Mouse (Mus musculus) lung, embryonic 15.5 days (tissue): Measurements from ENCODE around the gene Asb8. TPM values are rescaled to one million over a fixed set of nuclear protein-coding genes. Genes with fewer than 3 reads are reported as not detected.
A peak's percentile ranks its signal among the peaks of the same experiment; 100 is the strongest.

Experiments used
- ATAC-seq: fragments of 200-750 bp; cut with Nextera tagmentation; 2 replicates; pipeline ENCODE4 v1.8.0; 2017; ENCODE audit warnings: moderate number of reproducible peaks, borderline replicate concordance; ENCODE audit not compliant: low FRiP score, low TSS enrichment; ENCODE audit errors: extremely low read depth
- H3K27ac ChIP-seq: fragments of 300-500 bp; sonication (generic); 2 replicates; pipeline ENCODE4 v1.5.1; 2015; ENCODE audit warnings: moderate library complexity, mild to moderate bottlenecking, inconsistent platforms
- H3K27me3 ChIP-seq: fragments of 300-500 bp; sonication (generic); 2 replicates; pipeline ENCODE4 v1.6.1; 2015; ENCODE audit warnings: inconsistent platforms
- H3K36me3 ChIP-seq: fragments of 300-500 bp; sonication (generic); 2 replicates; pipeline ENCODE4 v1.6.1; 2015; ENCODE audit warnings: inconsistent platforms
- H3K4me1 ChIP-seq: fragments of 300-500 bp; sonication (generic); 2 replicates; pipeline ENCODE4 v1.6.1; 2015; ENCODE audit warnings: inconsistent platforms
- H3K4me2 ChIP-seq: fragments of 300-500 bp; sonication (generic); 2 replicates; pipeline ENCODE4 v1.6.1; 2015; ENCODE audit warnings: inconsistent platforms, mild to moderate bottlenecking, moderate library complexity
- H3K4me3 ChIP-seq: fragments of 300-500 bp; sonication (generic); 2 replicates; pipeline ENCODE4 v1.5.1; 2015; ENCODE audit warnings: mild to moderate bottlenecking, inconsistent platforms
- H3K9ac ChIP-seq: fragments of 300-500 bp; sonication (generic); 2 replicates; pipeline ENCODE4 v1.6.1; 2015; ENCODE audit warnings: inconsistent platforms
- H3K9me3 ChIP-seq: fragments of 300-500 bp; sonication (generic); 2 replicates; pipeline ENCODE4 v1.6.1; 2016; ENCODE audit warnings: inconsistent platforms
- WGBS: fragments of 180-500 bp; shearing (Covaris S2); methylation state at CpG from one replicate; pipeline ENCODE4 v1.1.7; 2015; 5-methylcytosine and 5-hydroxymethylcytosine counted together
- polyA plus RNA-seq: library from polyadenylated mRNA; unstranded; fragments of >200 nt; fragmentation: Nextera tagmentation; extraction: Ambion mirVana; gene quantifications from 2 replicates; pipeline ENCODE4 v1.2.1, GENCODE M21; 2015

The Asb8 gene
- polyA plus RNA-seq, 1 experiment from 2014 or later, result 43.6 TPM

DNA sequence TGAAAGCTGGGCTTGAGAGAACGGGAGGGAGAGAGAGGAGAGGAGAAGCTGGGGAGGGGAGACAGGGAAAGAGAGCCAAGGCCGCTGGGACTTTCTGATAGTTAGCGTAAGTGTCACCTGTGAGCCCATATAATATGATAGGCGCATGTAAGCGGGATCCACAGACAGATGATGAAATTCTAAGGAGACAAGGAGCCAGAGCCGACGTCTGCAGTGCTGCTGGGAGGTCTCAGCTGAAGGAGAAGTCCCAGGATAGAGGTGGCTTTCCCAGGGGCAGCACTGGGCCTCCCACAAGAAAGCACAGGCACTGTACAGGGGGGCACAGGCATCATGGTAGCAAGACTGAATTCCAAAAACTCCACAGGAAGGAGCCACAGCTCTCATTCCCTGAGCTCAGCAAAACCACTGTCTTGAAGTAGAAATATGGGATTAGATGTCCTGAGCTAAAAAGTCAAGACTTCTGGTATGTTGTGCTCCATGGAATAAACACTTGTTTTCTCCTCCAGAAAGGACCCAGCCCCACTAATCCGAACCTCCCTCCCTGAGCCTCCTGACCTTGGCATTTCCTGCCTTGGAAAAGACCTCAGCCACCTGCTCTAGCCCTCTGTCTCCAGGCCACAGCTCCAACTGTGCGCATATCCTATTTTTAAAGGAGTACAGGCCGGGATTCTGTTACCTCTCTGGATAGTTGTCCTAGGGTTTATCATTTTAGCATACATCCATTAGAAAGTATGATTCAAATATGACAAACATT is 51.1 kb downstream of the Asb8 start:
- Histone ChIP-seq H3K36me3 (0 out of 2 replicates have a peak, but pooled peaks cover 8% of the 10 kb centered on the region), H3K4me1 (peaks cover under 1% of the 10 kb centered on the region; the same call in 1 of the 2 replicates), H3K9ac (no peak overlapping the region), H3K4me3 (no peak overlapping the region), H3K27me3 (no peaks in the 10 kb centered on the region), H3K27ac (no peak overlapping the region), H3K9me3 (no peaks in the 10 kb centered on the region), H3K4me2 (no peak overlapping the region)
- ATAC-seq, result no peak
- 75% methylated on average over 10 of the region's 10 CpGs for WGBS

DNA sequence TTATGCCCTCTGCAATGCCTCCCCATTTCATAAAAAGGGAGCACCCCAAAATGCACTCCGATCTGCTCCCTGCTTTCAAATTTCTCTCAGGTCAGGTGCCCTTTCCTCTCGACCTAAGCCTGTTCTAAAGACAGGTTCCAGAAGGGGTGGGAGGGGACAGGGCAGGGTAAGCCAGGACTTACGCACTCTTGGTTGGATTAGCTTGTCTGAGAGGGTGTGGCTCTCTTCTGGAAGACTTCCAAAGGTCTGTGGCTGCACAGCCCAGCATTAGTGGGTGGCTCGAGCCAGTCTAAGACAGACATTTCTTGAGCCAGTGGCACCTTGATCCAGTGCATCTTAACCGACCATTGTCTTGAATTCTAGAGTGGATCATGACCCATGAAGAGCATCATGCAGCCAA is 53.6 kb downstream of the Asb8 start:
- no peak overlapping the region for H3K27ac ChIP-seq
- no peak for ATAC-seq
- H3K4me1 ChIP-seq, result peaks cover 6% of the 10 kb centered on the region; the same call in 1 of the 2 replicates
- no peak overlapping the region for H3K4me3 ChIP-seq
- H3K9ac ChIP-seq, result no peak overlapping the region
- H3K9me3 ChIP-seq, result no peaks in the 10 kb centered on the region
- H3K27me3 ChIP-seq, result no peaks in the 10 kb centered on the region
- H3K36me3 ChIP-seq, result 0 out of 2 replicates have a peak, but pooled peaks cover 4% of the 10 kb centered on the region
- 61% methylated on average over 5 of the region's 5 CpGs for WGBS
- H3K4me2 ChIP-seq, result no peak overlapping the region

DNA sequence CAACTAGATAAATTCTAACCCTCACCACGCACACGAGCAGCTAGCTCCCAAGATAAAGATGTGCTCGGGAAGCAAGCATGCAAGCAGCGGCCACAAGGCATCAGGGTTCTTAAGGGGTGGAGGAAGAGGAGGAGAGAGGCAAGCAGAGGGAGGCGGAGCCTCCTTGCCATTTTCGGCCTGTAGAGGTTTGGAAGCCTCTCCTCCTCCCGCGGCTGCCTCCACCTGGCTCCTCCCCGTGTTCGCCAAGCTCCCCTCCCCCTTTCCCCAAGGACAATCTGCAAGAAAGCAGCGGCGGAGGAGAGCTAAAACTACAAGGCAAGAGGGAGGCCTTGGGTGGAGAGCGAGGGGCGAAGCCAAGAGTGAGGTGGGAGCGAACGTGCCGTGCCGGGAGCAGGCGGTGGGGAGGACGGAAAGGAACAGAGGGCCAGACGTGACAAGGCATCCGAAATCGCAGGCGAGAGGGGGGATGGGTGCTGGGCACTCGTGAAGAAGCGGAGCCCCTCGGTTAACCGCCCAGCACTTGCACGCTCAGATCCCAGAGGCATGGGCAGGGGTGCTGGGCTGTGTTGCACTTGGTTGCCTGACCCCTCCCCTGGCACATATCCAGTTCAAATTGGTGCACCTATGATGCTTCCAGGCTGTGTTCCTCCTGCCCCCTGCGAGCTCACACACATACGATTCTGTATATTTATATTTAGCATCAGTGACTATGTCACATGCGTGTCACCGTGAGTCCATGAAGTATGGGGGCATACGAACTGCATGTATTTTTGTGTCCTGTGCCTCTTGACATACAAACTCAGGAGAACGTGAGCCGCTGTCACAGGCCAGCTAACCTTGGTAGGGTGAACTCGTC is 56.9 kb downstream of the Asb8 start:
- ATAC-seq, result peak; percentile 98
- Histone ChIP-seq H3K27ac (peak overlapping the region; percentile 57; the same call in 1 of the 2 replicates), H3K4me2 (peak overlapping the region; percentile 75), H3K4me1 (peaks cover 6% of the 10 kb centered on the region; the same call in 1 of the 2 replicates), H3K4me3 (peak overlapping the region; percentile 63), H3K27me3 (no peaks in the 10 kb centered on the region), H3K9ac (peak overlapping the region; percentile 70), H3K9me3 (no peaks in the 10 kb centered on the region), H3K36me3 (0 out of 2 replicates have a peak, but pooled peaks cover 4% of the 10 kb centered on the region)
- 1% methylated on average over 37 of the region's 37 CpGs for WGBS

DNA sequence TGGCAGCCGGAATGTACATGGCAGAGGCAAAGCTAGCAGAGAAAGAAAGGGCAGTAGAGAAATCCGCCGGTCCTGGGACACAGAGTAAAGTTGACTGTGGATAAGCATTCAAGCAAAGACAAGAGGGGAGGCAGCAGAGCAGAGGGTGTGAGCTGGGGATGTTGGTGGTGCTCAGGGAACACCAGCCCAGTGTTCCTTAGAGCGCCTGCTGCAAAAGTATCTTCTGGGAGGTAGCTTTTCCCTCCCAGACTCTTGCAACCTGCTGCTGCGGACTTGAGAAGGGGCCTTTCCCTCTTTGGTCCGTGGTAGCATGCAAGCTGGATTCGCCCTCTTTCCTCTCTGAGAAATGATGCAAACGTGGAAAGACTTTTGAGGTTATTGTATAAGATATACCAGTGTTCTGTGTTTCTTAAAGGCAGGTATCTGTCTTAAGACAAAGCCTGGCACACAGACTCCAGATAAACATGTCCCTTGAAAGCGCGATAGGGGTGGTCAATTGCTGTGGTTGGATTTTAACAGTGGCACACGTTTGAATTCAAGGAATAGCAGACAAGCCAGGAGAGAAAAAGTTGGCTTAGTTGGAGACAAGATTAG is 57.6 kb downstream of the Asb8 start:
- WGBS, result 30% methylated on average over 11 of the region's 11 CpGs

DNA sequence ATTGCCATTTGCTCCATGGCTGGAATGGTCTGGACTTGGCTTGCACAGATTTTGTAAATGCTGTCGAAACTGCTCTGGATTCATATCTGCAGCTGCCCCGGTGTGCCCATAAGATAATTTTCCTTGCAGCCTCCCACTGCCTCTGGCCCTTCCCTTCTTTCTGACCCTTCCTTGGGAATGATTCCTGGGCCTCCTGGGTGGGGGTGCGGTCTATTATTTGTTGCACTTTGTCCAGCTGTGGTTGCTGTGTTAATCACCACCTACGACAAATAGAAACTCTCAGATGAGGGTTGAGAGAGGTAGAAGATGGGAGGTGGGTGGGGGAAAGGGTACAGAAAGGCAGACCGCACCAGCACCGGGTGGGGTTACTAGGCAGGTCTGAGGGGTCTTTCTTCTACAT is 58.2 kb downstream of the Asb8 start:
- peaks cover 6% of the 10 kb centered on the region; the same call in 1 of the 2 replicates for H3K4me1 ChIP-seq
- H3K27ac ChIP-seq, result no peak overlapping the region
- no peak overlapping the region for H3K9ac ChIP-seq
- H3K4me2 ChIP-seq, result no peak overlapping the region
- no peaks in the 10 kb centered on the region for H3K36me3 ChIP-seq
- no peak overlapping the region for H3K4me3 ChIP-seq
- 0 out of 2 replicates have a peak, but pooled peaks cover 4% of the 10 kb centered on the region for H3K27me3 ChIP-seq
- WGBS, result 81% methylated on average over 6 of the region's 6 CpGs
- no peak for ATAC-seq
- no peaks in the 10 kb centered on the region for H3K9me3 ChIP-seq

More for the DNA sequence above, 57.6 kb downstream of the Asb8 start:
- Histone ChIP-seq H3K27me3 (0 out of 2 replicates have a peak, but pooled peaks cover 4% of the 10 kb centered on the region), H3K27ac (no peak overlapping the region), H3K9ac (peak overlapping the region; percentile 70), H3K36me3 (0 out of 2 replicates have a peak, but pooled peaks cover 4% of the 10 kb centered on the region), H3K4me3 (peak overlapping the region; percentile 63), H3K4me2 (peak overlapping the region; percentile 75), H3K4me1 (peaks cover 6% of the 10 kb centered on the region; the same call in 1 of the 2 replicates), H3K9me3 (no peaks in the 10 kb centered on the region)
- ATAC-seq, result no peak

DNA sequence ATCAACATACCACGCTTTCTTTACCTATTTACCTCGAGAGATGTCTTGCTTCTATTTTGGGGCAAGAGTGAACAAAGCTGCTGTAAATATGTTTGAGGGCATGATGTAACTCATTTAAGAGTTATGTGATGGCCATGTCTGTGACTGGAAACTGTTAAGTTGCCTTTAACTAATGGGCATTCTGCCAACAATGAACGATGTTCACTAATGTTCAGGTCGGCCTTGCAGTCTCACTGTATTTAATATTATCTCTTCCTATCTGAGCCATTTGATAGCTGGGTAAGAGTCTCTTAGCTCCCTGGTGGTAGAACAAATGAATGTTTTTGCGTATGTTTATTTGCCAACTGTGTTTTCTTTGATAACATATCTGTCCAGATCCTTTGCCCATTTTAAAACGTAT is 58.9 kb downstream of the Asb8 start:
- WGBS, result 61% methylated on average over 6 of the region's 6 CpGs

DNA sequence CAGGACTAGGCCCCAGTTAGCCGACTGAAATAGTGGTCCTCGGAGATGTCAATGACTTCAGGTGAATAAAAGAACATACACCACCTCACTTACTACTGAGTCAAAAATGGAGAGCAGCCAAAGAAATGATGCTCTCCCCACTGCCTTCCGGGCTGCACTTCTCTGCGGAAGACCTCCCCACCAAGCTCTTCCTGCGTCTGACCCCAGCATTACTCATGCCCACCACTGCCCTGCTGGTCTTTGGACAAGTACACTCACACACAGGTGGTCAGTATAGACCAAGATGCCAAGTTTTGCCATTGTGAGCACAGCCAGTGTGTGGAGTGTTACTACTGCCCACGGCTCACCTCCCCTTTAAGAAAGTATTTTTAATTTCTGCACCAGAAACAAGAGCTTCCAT is 63.0 kb downstream of the Asb8 start:
- Histone ChIP-seq H3K4me1 (no peaks in the 10 kb centered on the region), H3K4me3 (no peak overlapping the region)

More for the DNA sequence above, 58.9 kb downstream of the Asb8 start:
- no peak overlapping the region for H3K4me3 ChIP-seq
- no peaks in the 10 kb centered on the region for H3K36me3 ChIP-seq
- no peak for ATAC-seq
- H3K9ac ChIP-seq, result no peak overlapping the region
- no peak overlapping the region for H3K4me2 ChIP-seq
- no peak overlapping the region for H3K27ac ChIP-seq
- no peaks in the 10 kb centered on the region for H3K9me3 ChIP-seq
- peaks cover 6% of the 10 kb centered on the region; the same call in 1 of the 2 replicates for H3K4me1 ChIP-seq
- 0 out of 2 replicates have a peak, but pooled peaks cover 4% of the 10 kb centered on the region for H3K27me3 ChIP-seq

DNA sequence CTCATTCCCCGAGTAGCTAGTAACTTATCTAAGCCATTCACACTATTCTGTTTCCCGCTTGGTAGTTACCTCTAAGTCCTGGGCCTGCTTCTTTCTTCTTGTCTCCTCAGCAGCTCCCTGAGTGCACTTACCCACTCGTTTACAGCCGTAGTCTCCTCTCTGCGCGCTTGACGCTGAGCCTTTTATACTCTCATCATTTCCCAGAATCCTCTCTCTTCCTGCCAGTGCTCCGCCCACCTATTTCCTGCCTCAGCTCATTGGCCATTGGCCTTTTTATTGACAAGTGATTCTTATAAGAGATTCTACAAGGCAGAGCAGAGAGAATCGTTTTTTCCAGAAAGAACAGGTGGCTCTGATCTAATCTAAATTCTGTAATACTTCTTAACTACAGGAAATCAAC is 66.9 kb downstream of the Asb8 start:
- WGBS, result 83% methylated on average over 9 of the region's 9 CpGs
- Histone ChIP-seq H3K9me3 (no peaks in the 10 kb centered on the region), H3K9ac (no peak overlapping the region), H3K4me2 (no peak overlapping the region), H3K4me1 (no peaks in the 10 kb centered on the region; the same call in 1 of the 2 replicates), H3K36me3 (no peaks in the 10 kb centered on the region), H3K27ac (no peak overlapping the region), H3K27me3 (0 out of 2 replicates have a peak, but pooled peaks cover 4% of the 10 kb centered on the region), H3K4me3 (no peak overlapping the region)
- ATAC-seq, result no peak

More for the DNA sequence above, 63.0 kb downstream of the Asb8 start:
- no peaks in the 10 kb centered on the region for H3K36me3 ChIP-seq
- ATAC-seq, result no peak
- H3K27ac ChIP-seq, result no peak overlapping the region
- H3K9me3 ChIP-seq, result no peaks in the 10 kb centered on the region
- 83% methylated on average over 6 of the region's 6 CpGs for WGBS
- no peak overlapping the region for H3K9ac ChIP-seq
- no peak overlapping the region for H3K4me2 ChIP-seq
- H3K27me3 ChIP-seq, result 0 out of 2 replicates have a peak, but pooled peaks cover 4% of the 10 kb centered on the region

DNA sequence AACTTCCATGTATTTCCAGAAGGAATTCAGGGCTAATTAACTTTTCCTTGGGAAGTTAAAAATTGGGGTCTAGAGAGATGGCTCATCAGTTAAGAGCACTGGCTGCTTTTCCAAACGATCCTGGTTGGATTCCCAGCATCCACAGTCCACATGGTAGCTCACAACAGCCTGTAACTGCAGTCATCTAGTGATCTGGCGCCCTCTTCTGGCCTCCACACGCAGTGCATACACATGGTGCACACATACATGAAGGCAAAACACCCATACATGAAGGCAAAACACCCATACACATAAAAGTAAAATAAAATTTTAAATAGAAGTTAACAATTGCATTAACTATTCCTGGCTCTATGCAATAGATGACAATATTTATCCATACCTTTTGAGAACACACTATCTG is 68.5 kb downstream of the Asb8 start:
- WGBS, result 47% methylated on average over 3 of the region's 3 CpGs
- H3K9ac ChIP-seq, result no peak overlapping the region
- no peak for ATAC-seq
- no peaks in the 10 kb centered on the region for H3K27me3 ChIP-seq
- no peak overlapping the region for H3K4me2 ChIP-seq
- no peak overlapping the region for H3K27ac ChIP-seq
- H3K9me3 ChIP-seq, result no peaks in the 10 kb centered on the region
- no peak overlapping the region for H3K4me3 ChIP-seq
- H3K4me1 ChIP-seq, result peaks cover 5% of the 10 kb centered on the region
- H3K36me3 ChIP-seq, result no peaks in the 10 kb centered on the region

DNA sequence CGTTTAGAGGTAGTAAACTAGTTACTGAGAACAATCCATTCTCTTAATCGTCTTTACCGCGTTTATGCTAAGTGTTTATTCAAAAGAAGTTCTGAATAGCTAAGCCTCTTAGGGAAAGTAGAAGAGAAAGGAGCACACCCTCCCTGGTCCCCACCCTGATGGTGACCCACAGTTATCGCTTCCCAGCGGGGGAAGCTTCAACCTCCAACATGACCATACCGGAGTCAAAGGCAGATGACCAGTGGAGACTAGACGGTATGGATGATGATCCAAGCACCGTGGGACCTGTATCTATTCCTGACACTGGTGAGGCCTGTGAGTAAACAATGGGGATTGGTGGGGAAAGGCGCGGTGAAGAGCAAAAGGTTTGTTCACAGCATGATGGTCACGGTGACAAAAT is 70.5 kb downstream of the Asb8 start:
- Histone ChIP-seq H3K4me2 (no peak overlapping the region), H3K9ac (no peak overlapping the region), H3K27me3 (no peaks in the 10 kb centered on the region), H3K9me3 (no peaks in the 10 kb centered on the region), H3K36me3 (no peaks in the 10 kb centered on the region), H3K4me3 (no peak overlapping the region), H3K27ac (no peak overlapping the region), H3K4me1 (peaks cover 12% of the 10 kb centered on the region)
- no peak for ATAC-seq
- whole genome bisulfite sequencing, result 88% methylated on average over 12 of the region's 12 CpGs
